Mouse (Mus musculus): ENCODE measurements around the gene Sec24c. TPM values are rescaled to one million over a fixed set of nuclear protein-coding genes. Genes with fewer than 3 reads are reported as not detected.

The Sec24c gene
- polyA plus RNA-seq, 2 experiments: 28.4 to 37.1 TPM

- TF ChIP-seq EP300 (IDR thresholded peaks at IDR 0.05; ENCODE audit: low read depth) (no peak), CTCF (IDR thresholded peaks at IDR 0.05; ENCODE audit: low read depth) (no peak)
- peak overlapping the region; percentile 75 to 98 for H3K4me3 ChIP-seq (ENCODE audit: insufficient read depth in 1 of 2, low read depth in 2 of 2, low read length in 2 of 2)
- no peaks in the 10 kb centered on the region for H3K9me3 ChIP-seq (ENCODE audit: control insufficient read depth, low read length)
- peak overlapping the region; percentile 96 for H3K9ac ChIP-seq (replicated peaks)
- no peak for DNase-seq (ENCODE audit: low read depth in 3 of 3, low spot score in 3 of 3)
- H3K4me2 ChIP-seq (ENCODE audit: low read depth): peak overlapping the region; percentile 99
- 22% methylated on average over 10 of the region's 10 CpGs for WGBS (ENCODE audit: insufficient replicate concordance)
- H3K36me3 ChIP-seq (replicated peaks; ENCODE audit: control insufficient read depth, insufficient read depth, low read depth): no peaks in the 10 kb centered on the region; the same call in 1 of the 2 replicates
- peaks cover 12 to 14% of the 10 kb centered on the region in 2 experiments for H3K4me1 ChIP-seq (replicated peaks; ENCODE audit: control insufficient read depth in 2 of 2, insufficient read depth in 2 of 2, low read length in 1 of 2)
- H3K27ac ChIP-seq: no peak overlapping the region
- no peaks in the 10 kb centered on the region for H3K27me3 ChIP-seq (ENCODE audit: control insufficient read depth, insufficient read depth, low read length)
- ATAC-seq (ENCODE audit: insufficient read depth): no peak
Measured at GRCm38 (mm10) chr14:20708239-20708638, 34.1 kb downstream of the Sec24c start.

GRCm38 (mm10) chr14:20713832-20714231 lies 39.7 kb downstream of the Sec24c start:
- TF ChIP-seq CTCF (IDR thresholded peaks at IDR 0.05; ENCODE audit: low read depth) (no peak), EP300 (IDR thresholded peaks at IDR 0.05; ENCODE audit: low read depth) (no peak)
- no peak for ATAC-seq (ENCODE audit: insufficient read depth)
- Histone ChIP-seq H3K27ac (no peak overlapping the region), H3K27me3 (ENCODE audit: control insufficient read depth, insufficient read depth, low read length) (no peaks in the 10 kb centered on the region), H3K4me2 (ENCODE audit: low read depth) (no peak overlapping the region), H3K9ac (replicated peaks) (no peak overlapping the region), H3K4me1 (replicated peaks; ENCODE audit: control insufficient read depth in 2 of 2, insufficient read depth in 2 of 2, low read length in 1 of 2) (peaks cover under 1 to 8% of the 10 kb centered on the region in 2 experiments; a peak in 3 of 4 replicates), H3K4me3 (ENCODE audit: insufficient read depth in 1 of 2, low read depth in 2 of 2, low read length in 2 of 2) (no peak overlapping the region), H3K9me3 (ENCODE audit: control insufficient read depth, low read length) (no peaks in the 10 kb centered on the region), H3K36me3 (replicated peaks; ENCODE audit: control insufficient read depth, insufficient read depth, low read depth) (peaks cover 12% of the 10 kb centered on the region)
- no peak for DNase-seq (ENCODE audit: low read depth in 3 of 3, low spot score in 3 of 3)
- WGBS (ENCODE audit: insufficient replicate concordance): 65% methylated on average over 11 of the region's 11 CpGs

- TF ChIP-seq EP300 (IDR thresholded peaks at IDR 0.05; ENCODE audit: low read depth) (no peak), CTCF (IDR thresholded peaks at IDR 0.05; ENCODE audit: low read depth) (no peak)
- WGBS (ENCODE audit: insufficient replicate concordance): 75% methylated on average over 10 of the region's 10 CpGs
Measured at GRCm38 (mm10) chr14:20718443-20718842, 44.3 kb downstream of the Sec24c start.

GRCm38 (mm10) chr14:20719767-20720166 lies 45.7 kb downstream of the Sec24c start:
- no peak overlapping the region for H3K4me3 ChIP-seq (ENCODE audit: insufficient read depth in 1 of 2, low read depth in 2 of 2, low read length in 2 of 2)
- WGBS (ENCODE audit: insufficient replicate concordance): 83% methylated on average over 12 of the region's 12 CpGs
- peaks cover 0 to 6% of the 10 kb centered on the region in 2 experiments; a peak in 2 of 4 replicates for H3K4me1 ChIP-seq (replicated peaks; ENCODE audit: control insufficient read depth in 2 of 2, insufficient read depth in 2 of 2, low read length in 1 of 2)
- DNase-seq (ENCODE audit: low read depth in 3 of 3, low spot score in 3 of 3) (no peak), ATAC-seq (ENCODE audit: insufficient read depth) (no peak)
- H3K9me3 ChIP-seq (ENCODE audit: control insufficient read depth, low read length): no peaks in the 10 kb centered on the region
- peaks cover 42% of the 10 kb centered on the region for H3K36me3 ChIP-seq (replicated peaks; ENCODE audit: control insufficient read depth, insufficient read depth, low read depth)
- no peak overlapping the region for H3K27ac ChIP-seq
- H3K9ac ChIP-seq (replicated peaks): no peak overlapping the region
- no peak overlapping the region for H3K4me2 ChIP-seq (ENCODE audit: low read depth)
- no peaks in the 10 kb centered on the region for H3K27me3 ChIP-seq (ENCODE audit: control insufficient read depth, insufficient read depth, low read length)
- no peak for TF ChIP-seq EP300 (IDR thresholded peaks at IDR 0.05; ENCODE audit: low read depth)
- no peak for TF ChIP-seq CTCF (IDR thresholded peaks at IDR 0.05; ENCODE audit: low read depth)

More at GRCm38 (mm10) chr14:20718443-20718842, 44.3 kb downstream of the Sec24c start:
- peaks cover 29% of the 10 kb centered on the region for H3K36me3 ChIP-seq (replicated peaks; ENCODE audit: control insufficient read depth, insufficient read depth, low read depth)
- no peak overlapping the region for H3K27ac ChIP-seq
- no peak overlapping the region for H3K4me3 ChIP-seq (ENCODE audit: insufficient read depth in 1 of 2, low read depth in 2 of 2, low read length in 2 of 2)
- DNase-seq (ENCODE audit: low read depth in 3 of 3, low spot score in 3 of 3) (no peak), ATAC-seq (ENCODE audit: insufficient read depth) (no peak)
- no peak overlapping the region for H3K9ac ChIP-seq (replicated peaks)
- H3K9me3 ChIP-seq (ENCODE audit: control insufficient read depth, low read length): no peaks in the 10 kb centered on the region
- peaks cover 0 to 6% of the 10 kb centered on the region in 2 experiments; a peak in 2 of 4 replicates for H3K4me1 ChIP-seq (replicated peaks; ENCODE audit: control insufficient read depth in 2 of 2, insufficient read depth in 2 of 2, low read length in 1 of 2)
- no peaks in the 10 kb centered on the region for H3K27me3 ChIP-seq (ENCODE audit: control insufficient read depth, insufficient read depth, low read length)
- no peak overlapping the region for H3K4me2 ChIP-seq (ENCODE audit: low read depth)

GRCm38 (mm10) chr14:20721371-20721770 lies 47.3 kb downstream of the Sec24c start:
- Histone ChIP-seq H3K4me3 (ENCODE audit: insufficient read depth in 1 of 2, low read depth in 2 of 2, low read length in 2 of 2) (no peak overlapping the region), H3K27ac (no peak overlapping the region), H3K4me1 (replicated peaks; ENCODE audit: control insufficient read depth in 2 of 2, insufficient read depth in 2 of 2, low read length in 1 of 2) (peaks cover 10 to 16% of the 10 kb centered on the region in 2 experiments), H3K9ac (replicated peaks) (no peak overlapping the region), H3K4me2 (ENCODE audit: low read depth) (no peak overlapping the region), H3K27me3 (ENCODE audit: control insufficient read depth, insufficient read depth, low read length) (no peaks in the 10 kb centered on the region), H3K9me3 (ENCODE audit: control insufficient read depth, low read length) (no peaks in the 10 kb centered on the region), H3K36me3 (replicated peaks; ENCODE audit: control insufficient read depth, insufficient read depth, low read depth) (peaks cover 52% of the 10 kb centered on the region)
- TF ChIP-seq CTCF (IDR thresholded peaks at IDR 0.05; ENCODE audit: low read depth) (no peak), EP300 (IDR thresholded peaks at IDR 0.05; ENCODE audit: low read depth) (no peak)
- no peak for ATAC-seq (ENCODE audit: insufficient read depth)
- WGBS (ENCODE audit: insufficient replicate concordance): 82% methylated on average over 4 of the region's 4 CpGs
- no peak for DNase-seq (ENCODE audit: low read depth in 3 of 3, low spot score in 3 of 3)
